Mouse (Mus musculus) CH12.LX (cell line): ENCODE measurements around the gene Tph1. TPM values are rescaled to one million over a fixed set of nuclear protein-coding genes. Genes with fewer than 3 reads are reported as not detected.
"Not testable (repeated sequence)": the region's sequence is repeated elsewhere in the genome, so short reads cannot be mapped to it uniquely, and the experiment has no call there.

Experiments
- DNase-seq: peaks from one replicate; pipeline ENCODE4 v3.0.0-alpha.2; 2013; ENCODE audit errors: extremely low read depth
- H3K27ac ChIP-seq: 2 replicates; pipeline ENCODE4 v1.5.1; 2012; ENCODE audit warnings: low read depth, mild to moderate bottlenecking, control low read depth, moderate library complexity; ENCODE audit not compliant: insufficient read depth
- H3K27me3 ChIP-seq: replicated peaks from 2 replicates; pipeline ENCODE3; 2012; ENCODE audit warnings: inconsistent platforms
- H3K36me3 ChIP-seq, 2 experiments: replicated peaks in 1 of 2; 2 replicates each; pipeline versions ENCODE3 to v1.6.1; 2012; ENCODE audit warnings: inconsistent platforms in 1 of 2, low read length in 1 of 2, mild to moderate bottlenecking in 1 of 2, mixed read lengths in 1 of 2, moderate library complexity in 1 of 2; ENCODE audit not compliant: control insufficient read depth in 1 of 2, insufficient read depth in 1 of 2
- H3K4me1 ChIP-seq, 2 experiments: 2 replicates each; pipeline ENCODE4 v1.6.1; 2012; ENCODE audit warnings: inconsistent platforms in 1 of 2, moderate library complexity in 1 of 2; ENCODE audit not compliant: insufficient read depth in 2 of 2, control insufficient read depth in 1 of 2
- H3K4me2 ChIP-seq: 2 replicates; pipeline ENCODE4 v1.6.1; 2012; ENCODE audit warnings: low read depth, mild to moderate bottlenecking, control low read depth; ENCODE audit not compliant: poor library complexity, insufficient read depth, severe bottlenecking
- H3K4me3 ChIP-seq, 3 experiments: fragments of 150-350 bp in 1 of 3; sonication (generic) in 1 of 3; replicated peaks in 1 of 3; 2 replicates each; pipeline versions ENCODE3 to v1.5.1; 2011 to 2012; ENCODE audit warnings: low read depth in 2 of 3, low read length in 2 of 3, mild to moderate bottlenecking in 2 of 3, moderate library complexity in 2 of 3, control low read depth in 1 of 3, improper control_type of control experiment in 1 of 3, inconsistent platforms in 1 of 3, mixed read lengths in 1 of 3; ENCODE audit not compliant: poor library complexity in 1 of 3
- H3K79me2 ChIP-seq: replicated peaks from 2 replicates; pipeline ENCODE4 v1.6.1; 2012; ENCODE audit warnings: mild to moderate bottlenecking, moderate library complexity; ENCODE audit not compliant: control insufficient read depth, poor library complexity, insufficient read depth, severe bottlenecking; ENCODE audit errors: extremely low read depth
- H3K9ac ChIP-seq: 2 replicates; pipeline ENCODE4 v1.6.1; 2012; ENCODE audit warnings: low read depth, mild to moderate bottlenecking, control low read depth, moderate library complexity; ENCODE audit not compliant: insufficient read depth
- H3K9me3 ChIP-seq: replicated peaks from 2 replicates; pipeline ENCODE3; 2012; ENCODE audit warnings: low read length, inconsistent platforms, mixed read lengths
- CHD1 ChIP-seq: IDR thresholded peaks from 2 replicates; pipeline ENCODE4 v1.6.1; 2012; ENCODE audit warnings: low read depth, low read length, improper control_type of control experiment, inconsistent platforms
- CTCF ChIP-seq, 2 experiments: IDR thresholded peaks in 1 of 2; conservative IDR thresholded peaks in 1 of 2; 2 replicates each; pipeline ENCODE4 v1.5.1; 2011 to 2012; ENCODE audit warnings: low read depth in 2 of 2, low read length in 2 of 2, improper control_type of control experiment in 1 of 2, inconsistent platforms in 1 of 2, mild to moderate bottlenecking in 1 of 2, moderate library complexity in 1 of 2
- E2F4 ChIP-seq: IDR thresholded peaks from 2 replicates; pipeline ENCODE4 v1.6.1; 2011; ENCODE audit warnings: low read depth, low read length, improper control_type of control experiment; ENCODE audit not compliant: insufficient replicate concordance
- ELF1 ChIP-seq: IDR thresholded peaks from 2 replicates; pipeline ENCODE4 v1.6.1; 2014; ENCODE audit warnings: low read depth, mild to moderate bottlenecking, inconsistent platforms, low read length, improper control_type of control experiment
- EP300 ChIP-seq: IDR thresholded peaks from 2 replicates; pipeline ENCODE4 v1.6.1; 2011; ENCODE audit warnings: low read length, improper control_type of control experiment
- ETS1 ChIP-seq: conservative IDR thresholded peaks from 2 replicates; pipeline ENCODE4 v1.6.1; 2012; ENCODE audit warnings: low read depth, mild to moderate bottlenecking, inconsistent platforms, low read length, improper control_type of control experiment, moderate library complexity
- GABPA ChIP-seq: IDR thresholded peaks from 2 replicates; pipeline ENCODE4 v1.6.1; 2012; ENCODE audit warnings: low read depth, low read length, improper control_type of control experiment, inconsistent platforms; ENCODE audit not compliant: insufficient replicate concordance
- HCFC1 ChIP-seq: IDR thresholded peaks from 2 replicates; pipeline ENCODE4 v1.6.1; 2012; ENCODE audit warnings: low read depth, mild to moderate bottlenecking, inconsistent platforms, low read length, improper control_type of control experiment
- MAFK ChIP-seq: IDR thresholded peaks from 2 replicates; pipeline ENCODE4 v1.6.1; 2011; ENCODE audit warnings: low read length, improper control_type of control experiment; ENCODE audit not compliant: insufficient replicate concordance
- MAX ChIP-seq: IDR thresholded peaks from 2 replicates; pipeline ENCODE4 v1.6.1; 2011; ENCODE audit warnings: low read length, improper control_type of control experiment
- MAZ ChIP-seq: IDR thresholded peaks from 2 replicates; pipeline ENCODE4 v1.6.1; 2012; ENCODE audit warnings: low read depth, mild to moderate bottlenecking, inconsistent platforms, low read length, improper control_type of control experiment, moderate library complexity
- MXI1 ChIP-seq: IDR thresholded peaks from 2 replicates; pipeline ENCODE4 v1.6.1; 2011; ENCODE audit warnings: mild to moderate bottlenecking, low read depth, low read length, improper control_type of control experiment
- NRF1 ChIP-seq: IDR thresholded peaks from 2 replicates; pipeline ENCODE4 v1.6.1; 2014; ENCODE audit warnings: low read depth, mild to moderate bottlenecking, inconsistent platforms, low read length, improper control_type of control experiment, moderate library complexity
- PAX5 ChIP-seq: IDR thresholded peaks from 2 replicates; pipeline ENCODE4 v1.6.1; 2012; ENCODE audit warnings: low read length, inconsistent platforms, mixed read lengths
- POLR2AphosphoS2 ChIP-seq: IDR thresholded peaks from 2 replicates; pipeline ENCODE4 v1.6.1; 2011; ENCODE audit warnings: low read depth, low read length, improper control_type of control experiment
- RCOR1 ChIP-seq: conservative IDR thresholded peaks from 2 replicates; pipeline ENCODE4 v1.6.1; 2012; ENCODE audit warnings: low read depth, mild to moderate bottlenecking, inconsistent platforms, low read length, improper control_type of control experiment
- SIN3A ChIP-seq: IDR thresholded peaks from 2 replicates; pipeline ENCODE4 v1.6.1; 2012; ENCODE audit warnings: low read length, improper control_type of control experiment, inconsistent platforms
- SMC3 ChIP-seq: IDR thresholded peaks from 2 replicates; pipeline ENCODE4 v1.6.1; 2011; ENCODE audit warnings: low read depth, low read length, improper control_type of control experiment
- UBTF ChIP-seq: IDR thresholded peaks from 2 replicates; pipeline ENCODE4 v1.6.1; 2012; ENCODE audit warnings: low read depth, mild to moderate bottlenecking, inconsistent platforms, low read length, improper control_type of control experiment, moderate library complexity
- USF1 ChIP-seq: IDR thresholded peaks from 2 replicates; pipeline ENCODE4 v1.6.1; 2014; ENCODE audit warnings: low read depth, mild to moderate bottlenecking, inconsistent platforms, low read length, improper control_type of control experiment
- ZKSCAN1 ChIP-seq: IDR thresholded peaks from 2 replicates; pipeline ENCODE4 v1.6.1; 2012; ENCODE audit warnings: low read depth, inconsistent platforms, low read length, improper control_type of control experiment, borderline replicate concordance
- dilution Hi-C: fragments of 300-500 bp; cut with MboI; formaldehyde crosslinking; loops from 2 replicates; pipeline ENCODE4 v1.14.3; 2020; ENCODE audit warnings: low sequenced_read_pairs; ENCODE audit not compliant: extremely low pct_unique_long_range_greater_than_20kb, extremely low pct_ligation_motif_present
- in situ Hi-C: fragments of 300-500 bp; cut with MboI; formaldehyde crosslinking; loops from 3 replicates; pipeline ENCODE4 v1.14.3; 2019; ENCODE audit warnings: low sequenced_read_pairs, low pct_ligation_motif_present, low pct_unique_long_range_greater_than_20kb, mixed read lengths
- polyA plus RNA-seq: library from polyadenylated mRNA; unstranded; fragments of >175 nt; gene quantifications from 2 replicates; pipeline ENCODE4 v1.2.1, GENCODE M21; 2012; ENCODE audit warnings: low read depth; ENCODE audit not compliant: insufficient read length
- total RNA-seq, 2 experiments: library from RNA; depleted of rRNA; stranded (reverse); fragments of 300-350 nt in 1 of 2; fragments of >200 nt in 1 of 2; gene quantifications; 2 replicates each; pipeline ENCODE4 v1.2.3; 2012 to 2014

Gene Tph1
- total and polyA plus RNA-seq, 3 experiments: 0.13 TPM; not detected in 2

- in situ Hi-C loops (no loop called here), dilution Hi-C loops (no loop called here)
- Histone ChIP-seq H3K4me2 (no peak overlapping the region), H3K4me3 (no peak overlapping the region), H3K79me2 (no peaks in the 10 kb centered on the region), H3K27me3 (peaks cover 4% of the 10 kb centered on the region), H3K9ac (no peak overlapping the region), H3K27ac (no peak overlapping the region), H3K36me3 (no peaks in the 10 kb centered on the region), H3K9me3 (no peaks in the 10 kb centered on the region), H3K4me1 (0 out of 4 replicates have a peak, but pooled peaks cover 0 to 5% of the 10 kb centered on the region in 2 experiments)
- no peak for TF ChIP-seq MAFK
- no peak for TF ChIP-seq SIN3A
- TF ChIP-seq MAX: no peak
- no peak for TF ChIP-seq ETS1
- TF ChIP-seq PAX5: no peak
- no peak for TF ChIP-seq MXI1
- no peak for TF ChIP-seq NRF1
- no peak for TF ChIP-seq UBTF
- no peak for TF ChIP-seq RCOR1
- TF ChIP-seq ZKSCAN1: no peak
- TF ChIP-seq GABPA: no peak
- no peak for DNase-seq
Measured at GRCm38 (mm10) chr7:46652279-46652678, 20.1 kb downstream of the Tph1 start.

- H3K79me2 ChIP-seq, H3K4me2 ChIP-seq, H3K36me3 ChIP-seq, in situ Hi-C loops, H3K27ac ChIP-seq, H3K4me1 ChIP-seq, H3K9ac ChIP-seq, H3K9me3 ChIP-seq, H3K4me3 ChIP-seq, dilution Hi-C loops: not testable (repeated sequence)
- peak; percentile 19 for DNase-seq
- peaks cover 11% of the 10 kb centered on the region for H3K27me3 ChIP-seq
Measured at GRCm38 (mm10) chr7:46650231-46650630, 22.1 kb downstream of the Tph1 start.

- H3K4me2 ChIP-seq: no peak overlapping the region
- no peak overlapping the region for H3K4me3 ChIP-seq
- TF ChIP-seq SMC3 (no peak), ELF1 (no peak), POLR2AphosphoS2 (no peak), HCFC1 (no peak), EP300 (no peak), MAZ (no peak), RCOR1 (no peak), USF1 (no peak), E2F4 (no peak), CHD1 (no peak), CTCF (conservative IDR thresholded peaks at IDR 0.05 in 1 of 2, IDR thresholded peaks at IDR 0.05 in 1 of 2; ENCODE audit: low read depth in 2 of 2, low read length in 2 of 2) (no peak), PAX5 (no peak)
- TF ChIP-seq, all 38 proteins: peak for 0
- dilution Hi-C loops (no loop called here), in situ Hi-C loops (no loop called here)
- Histone ChIP-seq H3K27me3 (peaks cover 11% of the 10 kb centered on the region), H3K27ac (no peak overlapping the region), H3K36me3 (no peaks in the 10 kb centered on the region), H3K9ac (no peak overlapping the region), H3K79me2 (no peaks in the 10 kb centered on the region), H3K9me3 (no peaks in the 10 kb centered on the region), H3K4me1 (0 out of 4 replicates have a peak, but pooled peaks cover 0 to 2% of the 10 kb centered on the region in 2 experiments)
- no peak for DNase-seq
Measured at GRCm38 (mm10) chr7:46648431-46649140, 23.8 kb downstream of the Tph1 start.
